Mouse (Mus musculus) T-helper 2 cell (primary cell): ENCODE measurements at regions not wholly inside any gene's neighbourhood (a gene's known extent, or its start where the extent isn't known, plus 50 kb on each side); places are given as distances from the start of the nearest gene placed in this dataset.

Source experiments
- in situ Hi-C: fragments of 300-600 bp; cut with MboI, MseI; formaldehyde crosslinking; loops from one replicate; pipeline ENCODE4 v1.15.1; 2025; ENCODE audit warnings: high pct_unique_total_duplicates

- in situ Hi-C loops: no loop called here
These were observed 134.1 kb upstream of the 1600014C23Rik start for GRCm38 (mm10) chr17:45867727-45868126.

GRCm38 (mm10) chr17:45866876-45867652 is 133.4 kb upstream of the 1600014C23Rik start:
- in situ Hi-C loops: no loop called here

- in situ Hi-C loops: no loop called here
These were observed 132.7 kb upstream of the 1600014C23Rik start for GRCm38 (mm10) chr17:45866346-45866745.

- in situ Hi-C loops: no loop called here
These were observed 132.3 kb upstream of the 1600014C23Rik start for GRCm38 (mm10) chr17:45865944-45866343.

- in situ Hi-C loops: no loop called here
These were observed 130.0 kb upstream of the 1600014C23Rik start for GRCm38 (mm10) chr17:45863471-45864205.

GRCm38 (mm10) chr17:45863031-45863430 is 129.4 kb upstream of the 1600014C23Rik start:
- in situ Hi-C loops: no loop called here

GRCm38 (mm10) chr17:45859441-45859840 is 125.8 kb upstream of the 1600014C23Rik start:
- in situ Hi-C loops: no loop called here

- in situ Hi-C loops: no loop called here
These were observed 120.4 kb upstream of the 1600014C23Rik start for GRCm38 (mm10) chr17:45853931-45854653.

- in situ Hi-C loops: no loop called here
These were observed 118.8 kb upstream of the 1600014C23Rik start for GRCm38 (mm10) chr17:45852402-45852801.

GRCm38 (mm10) chr17:45851723-45852396 is 118.2 kb upstream of the 1600014C23Rik start:
- in situ Hi-C loops: no loop called here

- in situ Hi-C loops: no loop called here
These were observed 117.3 kb upstream of the 1600014C23Rik start for GRCm38 (mm10) chr17:45850976-45851375.

GRCm38 (mm10) chr17:45850174-45850573 is 116.5 kb upstream of the 1600014C23Rik start:
- in situ Hi-C loops: no loop called here

GRCm38 (mm10) chr17:45848605-45849004 is 115.0 kb upstream of the 1600014C23Rik start:
- in situ Hi-C loops: no loop called here

GRCm38 (mm10) chr17:45847701-45848378 is 114.2 kb upstream of the 1600014C23Rik start:
- in situ Hi-C loops: no loop called here

GRCm38 (mm10) chr17:45845832-45846231 is 112.2 kb upstream of the 1600014C23Rik start:
- in situ Hi-C loops: no loop called here

- in situ Hi-C loops: no loop called here
These were observed 103.1 kb upstream of the 1600014C23Rik start for GRCm38 (mm10) chr17:45836731-45837130.

- in situ Hi-C loops: no loop called here
These were observed 102.6 kb upstream of the 1600014C23Rik start for GRCm38 (mm10) chr17:45836253-45836652.

- in situ Hi-C loops: no loop called here
These were observed 101.0 kb upstream of the 1600014C23Rik start for GRCm38 (mm10) chr17:45834518-45835071.

- in situ Hi-C loops: no loop called here
These were observed 96.7 kb upstream of the 1600014C23Rik start for GRCm38 (mm10) chr17:45830324-45830723.

- in situ Hi-C loops: loop anchor here (10.0 kb wide), 1 partner anchor 1365 kb away; no protein-coding TSS in a partner anchor
These were observed 95.9 kb upstream of the 1600014C23Rik start for GRCm38 (mm10) chr17:45829571-45829970.

GRCm38 (mm10) chr17:45828843-45829242 is 95.2 kb upstream of the 1600014C23Rik start:
- in situ Hi-C loops: loop anchor here (10.0 kb wide), 1 partner anchor 1366 kb away; no protein-coding TSS in a partner anchor
